In the genomic region with DNA sequence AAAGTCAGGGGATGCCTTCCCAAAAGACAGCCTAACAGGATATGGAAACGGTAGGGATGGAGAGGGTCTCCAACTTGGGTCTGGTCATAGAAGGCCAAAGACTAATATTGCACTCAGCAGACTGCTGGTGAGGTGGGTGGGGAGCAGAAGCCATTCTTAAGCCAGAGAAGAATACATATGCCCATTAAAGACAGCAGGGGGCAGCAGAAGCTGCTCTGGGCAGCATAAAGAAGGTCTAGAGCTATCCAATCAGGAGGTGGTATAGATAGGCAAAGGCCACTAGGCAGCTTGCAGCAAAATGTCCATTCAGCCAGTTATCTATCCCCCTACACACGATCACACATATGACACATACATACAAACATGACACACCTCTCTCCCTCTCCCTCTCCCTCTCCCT, we compare ENCODE assay signal across 9 mouse cellular contexts. TPM values are rescaled to one million over a fixed set of nuclear protein-coding genes. Genes with fewer than 3 reads are reported as not detected.
A peak's percentile ranks its signal among the peaks of the same experiment; 100 is the strongest.
DNase-seq lines count a peak whose midpoint lies in the region; ATAC-seq and TF ChIP-seq lines count a peak whose summit lies in the region.
"Had no signal": no experiment of that assay in that cellular context is flagged by ENCODE, and none has a peak within 500 bp of the region (broad histone marks: within the 10 kb centered on the region; RNA-seq: fewer than 3 reads in every experiment).

No protein-coding gene starts in this region.

- H3K4me2 ChIP-seq in hindbrain, embryonic 11.5 days (replicated peaks; ENCODE audit: low read depth, low read length): no peak overlapping the region
- no peak overlapping the region for H3K4me2 ChIP-seq in hindbrain, embryonic 12.5 days (replicated peaks)
- H3K4me2 ChIP-seq in embryonic facial prominence, embryonic 11.5 days (ENCODE audit: low read depth, low read length): no peak overlapping the region
- H3K4me2 ChIP-seq in liver, postnatal 0 days (ENCODE audit: low read depth, low read length): no peak overlapping the region
- H3K4me2 ChIP-seq: lung, embryonic 15.5 days had no signal

- TF ChIP-seq EP300 in liver, postnatal 0 days (IDR thresholded peaks at IDR 0.05; ENCODE audit: low read depth): no peak

- no peak overlapping the region for H3K4me3 ChIP-seq in hindbrain, embryonic 11.5 days (ENCODE audit: low read depth, low read length)
- no peak overlapping the region for H3K4me3 ChIP-seq in hindbrain, embryonic 12.5 days
- no peak overlapping the region for H3K4me3 ChIP-seq in embryonic facial prominence, embryonic 11.5 days (ENCODE audit: low read depth, low read length)
- no peak overlapping the region for H3K4me3 ChIP-seq in liver, postnatal 0 days (ENCODE audit: low read depth, low read length)
- H3K4me3 ChIP-seq: lung, embryonic 15.5 days had no signal

- H3K4me1 ChIP-seq in hindbrain, embryonic 11.5 days (replicated peaks; ENCODE audit: control insufficient read depth, insufficient read depth, low read length): no peaks in the 10 kb centered on the region
- H3K4me1 ChIP-seq in hindbrain, embryonic 12.5 days: no peaks in the 10 kb centered on the region
- H3K4me1 ChIP-seq in embryonic facial prominence, embryonic 11.5 days (ENCODE audit: control insufficient read depth, insufficient read depth, low read length): no peaks in the 10 kb centered on the region
- H3K4me1 ChIP-seq in liver, postnatal 0 days (ENCODE audit: insufficient read depth): no peaks in the 10 kb centered on the region
- H3K4me1 ChIP-seq: lung, embryonic 15.5 days had no signal

- H3K27ac ChIP-seq in hindbrain, embryonic 11.5 days (ENCODE audit: low read depth, low read length): no peak overlapping the region
- no peak overlapping the region for H3K27ac ChIP-seq in hindbrain, embryonic 12.5 days
- H3K27ac ChIP-seq in embryonic facial prominence, embryonic 11.5 days (replicated peaks; ENCODE audit: low read depth, low read length): no peak overlapping the region
- H3K27ac ChIP-seq in liver, postnatal 0 days (ENCODE audit: low read depth): no peak overlapping the region
- H3K27ac ChIP-seq: lung, embryonic 15.5 days had no signal

- DNase-seq in hindbrain, embryonic 11.5 days (ENCODE audit: low spot score): peak; percentile 44
- peak; percentile 50 for DNase-seq in CD4-positive helper T cell, adult 2 months (ENCODE audit: low read depth, low spot score)
- peak; percentile 61 for DNase-seq in NIH3T3 (ENCODE audit: low read depth)
- DNase-seq in embryonic facial prominence, embryonic 11.5 days (ENCODE audit: low spot score): peak; percentile 37
- peak; percentile 35 for DNase-seq in liver, postnatal 0 days
- DNase-seq in thymus, postnatal 36 days: peak; percentile 17 to 24
- DNase-seq in ovary, postnatal 36 days (ENCODE audit: low spot score): no peak

- H3K9me3 ChIP-seq in hindbrain, embryonic 11.5 days (ENCODE audit: control insufficient read depth, low read length): no peaks in the 10 kb centered on the region
- peaks cover 6% of the 10 kb centered on the region for H3K9me3 ChIP-seq in hindbrain, embryonic 12.5 days (replicated peaks)
- no peaks in the 10 kb centered on the region for H3K9me3 ChIP-seq in embryonic facial prominence, embryonic 11.5 days (replicated peaks; ENCODE audit: control insufficient read depth, low read length)
- no peaks in the 10 kb centered on the region for H3K9me3 ChIP-seq in liver, postnatal 0 days (ENCODE audit: low read length)
- H3K9me3 ChIP-seq: lung, embryonic 15.5 days had no signal

- TF ChIP-seq CTCF in liver, postnatal 0 days (IDR thresholded peaks at IDR 0.05; ENCODE audit: low read depth): peak; percentile 74

- no peak overlapping the region for H3K9ac ChIP-seq in hindbrain, embryonic 11.5 days (ENCODE audit: low read depth, low read length)
- no peak overlapping the region for H3K9ac ChIP-seq in hindbrain, embryonic 12.5 days
- H3K9ac ChIP-seq in embryonic facial prominence, embryonic 11.5 days (replicated peaks; ENCODE audit: low read length): no peak overlapping the region
- no peak overlapping the region for H3K9ac ChIP-seq in liver, postnatal 0 days (replicated peaks)
- H3K9ac ChIP-seq: lung, embryonic 15.5 days had no signal

- H3K27me3 ChIP-seq in hindbrain, embryonic 11.5 days (ENCODE audit: control insufficient read depth, insufficient read depth, low read length): no peaks in the 10 kb centered on the region
- H3K27me3 ChIP-seq in hindbrain, embryonic 12.5 days: no peaks in the 10 kb centered on the region
- H3K27me3 ChIP-seq in embryonic facial prominence, embryonic 11.5 days (ENCODE audit: control insufficient read depth, insufficient read depth, low read length): no peaks in the 10 kb centered on the region
- H3K27me3 ChIP-seq in liver, postnatal 0 days (ENCODE audit: insufficient read depth, low read length): no peaks in the 10 kb centered on the region
- H3K27me3 ChIP-seq: lung, embryonic 15.5 days had no signal

- no peak for ATAC-seq in hindbrain, embryonic 11.5 days (ENCODE audit: low FRiP score)
- ATAC-seq in hindbrain, embryonic 12.5 days (ENCODE audit: low FRiP score): no peak
- no peak for ATAC-seq in embryonic facial prominence, embryonic 11.5 days (replicated peaks; ENCODE audit: insufficient number of reproducible peaks, low FRiP score, low TSS enrichment, low read depth)
- ATAC-seq in liver, postnatal 0 days: peak; percentile 35

- no peaks in the 10 kb centered on the region for H3K36me3 ChIP-seq in hindbrain, embryonic 11.5 days (ENCODE audit: control insufficient read depth, insufficient read depth, low read length)
- H3K36me3 ChIP-seq in hindbrain, embryonic 12.5 days: no peaks in the 10 kb centered on the region
- no peaks in the 10 kb centered on the region for H3K36me3 ChIP-seq in embryonic facial prominence, embryonic 11.5 days (replicated peaks; ENCODE audit: control insufficient read depth, insufficient read depth, low read depth, low read length)
- H3K36me3 ChIP-seq in liver, postnatal 0 days (replicated peaks; ENCODE audit: insufficient read depth, low read length): no peaks in the 10 kb centered on the region
- H3K36me3 ChIP-seq: lung, embryonic 15.5 days had no signal

- WGBS in hindbrain, embryonic 11.5 days: 60% methylated on average over 2 of the region's 2 CpGs
- 47% methylated on average over 2 of the region's 2 CpGs for whole genome bisulfite sequencing in hindbrain, embryonic 12.5 days
- 65% methylated on average over 2 of the region's 2 CpGs for WGBS in embryonic facial prominence, embryonic 11.5 days
- WGBS in liver, postnatal 0 days (ENCODE audit: insufficient replicate concordance): 41% methylated on average over 2 of the region's 2 CpGs

RNA-seq across cellular contexts. Expression of a gene that starts 17.1 kb away (rescaled TPM):
- polyA plus RNA-seq in hindbrain, embryonic 11.5 days (2014; fragmentation: Nextera tagmentation; extraction: Ambion mirVana): not detected in 2 replicates
- polyA plus RNA-seq in hindbrain, embryonic 12.5 days (2016; fragmentation: Nextera tagmentation; extraction: Ambion mirVana): not detected in 2 replicates
- not detected in 2 replicates for polyA plus RNA-seq in embryonic facial prominence, embryonic 11.5 days (2014; fragmentation: Nextera tagmentation; extraction: Ambion mirVana)
- not detected in 2 replicates for polyA plus RNA-seq in liver, postnatal 0 days (2015; fragmentation: Nextera tagmentation; extraction: Ambion mirVana)
- polyA plus RNA-seq: lung, embryonic 15.5 days had no signal

RNA-seq across cellular contexts. Expression of a gene that starts 55.0 kb away (rescaled TPM):
- polyA plus RNA-seq in hindbrain, embryonic 11.5 days (2014; fragmentation: Nextera tagmentation; extraction: Ambion mirVana): 16.7 and 18.4 TPM in 2 replicates
- 30.8 and 32.3 TPM in 2 replicates for polyA plus RNA-seq in hindbrain, embryonic 12.5 days (2016; fragmentation: Nextera tagmentation; extraction: Ambion mirVana)
- 16.3 and 17.0 TPM in 2 replicates for polyA plus RNA-seq in embryonic facial prominence, embryonic 11.5 days (2014; fragmentation: Nextera tagmentation; extraction: Ambion mirVana)
- 7.5 and 8.4 TPM in 2 replicates for polyA plus RNA-seq in liver, postnatal 0 days (2015; fragmentation: Nextera tagmentation; extraction: Ambion mirVana)
